Mouse (Mus musculus) liver, embryonic 15.5 days (tissue): ENCODE data around the gene Kcnh4. TPM values are rescaled to one million over a fixed set of nuclear protein-coding genes. Genes with fewer than 3 reads are reported as not detected.

Experiments
- ATAC-seq: fragments of 200-750 bp; cut with Nextera tagmentation; 2 replicates; pipeline ENCODE4 v1.8.0; 2017; ENCODE audit warnings: moderate number of reproducible peaks, mild to moderate bottlenecking, moderate library complexity; ENCODE audit not compliant: insufficient read depth
- H3K27ac ChIP-seq: fragments of 300-500 bp; sonication (generic); replicated peaks from 2 replicates; pipeline ENCODE4 v1.5.1; 2015; ENCODE audit warnings: mild to moderate bottlenecking, inconsistent platforms
- H3K27me3 ChIP-seq: fragments of 300-500 bp; sonication (generic); 2 replicates; pipeline ENCODE4 v1.6.1; 2015; ENCODE audit warnings: mild to moderate bottlenecking, inconsistent platforms
- H3K36me3 ChIP-seq: fragments of 300-500 bp; sonication (generic); replicated peaks from 2 replicates; pipeline ENCODE4 v1.6.1; 2015; ENCODE audit warnings: moderate library complexity, mild to moderate bottlenecking, inconsistent platforms
- H3K4me1 ChIP-seq: fragments of 300-500 bp; sonication (generic); replicated peaks from 2 replicates; pipeline ENCODE4 v1.6.1; 2015; ENCODE audit warnings: inconsistent platforms
- H3K4me2 ChIP-seq: fragments of 300-500 bp; sonication (generic); 2 replicates; pipeline ENCODE4 v1.6.1; 2015; ENCODE audit warnings: moderate library complexity, mild to moderate bottlenecking, inconsistent platforms
- H3K4me3 ChIP-seq: fragments of 300-500 bp; sonication (generic); replicated peaks from 2 replicates; pipeline ENCODE4 v1.5.1; 2015; ENCODE audit warnings: mild to moderate bottlenecking, inconsistent platforms
- H3K9ac ChIP-seq: fragments of 300-500 bp; sonication (generic); 2 replicates; pipeline ENCODE4 v1.6.1; 2015; ENCODE audit warnings: moderate library complexity, mild to moderate bottlenecking, inconsistent platforms
- H3K9me3 ChIP-seq: fragments of 300-500 bp; sonication (generic); replicated peaks from 2 replicates; pipeline ENCODE4 v1.6.1; 2016; ENCODE audit warnings: inconsistent platforms
- WGBS: fragments of 180-500 bp; shearing (Covaris S2); methylation state at CpG from one replicate; pipeline ENCODE4 v1.1.7; 2015; ENCODE audit warnings: mixed read lengths; ENCODE audit not compliant: insufficient replicate concordance; 5-methylcytosine and 5-hydroxymethylcytosine counted together
- polyA plus RNA-seq: library from polyadenylated mRNA; unstranded; fragments of >200 nt; fragmentation: Nextera tagmentation; extraction: Ambion mirVana; gene quantifications from 2 replicates; pipeline ENCODE4 v1.2.1, GENCODE M21; 2015

Kcnh4 gene
- polyA plus RNA-seq, 1 experiment from 2014 or later: not detected

GRCm38 (mm10) chr11:100690389-100690788 lies 69.4 kb downstream of the Kcnh4 start:
- no peak overlapping the region for H3K9ac ChIP-seq
- peaks cover 6% of the 10 kb centered on the region; the same call in 1 of the 2 replicates for H3K4me1 ChIP-seq
- H3K4me3 ChIP-seq: no peak overlapping the region
- peaks cover 43% of the 10 kb centered on the region for H3K27me3 ChIP-seq
- H3K9me3 ChIP-seq: no peaks in the 10 kb centered on the region
- H3K4me2 ChIP-seq: no peak overlapping the region
- ATAC-seq: no peak
- H3K27ac ChIP-seq: no peak overlapping the region
- H3K36me3 ChIP-seq: no peaks in the 10 kb centered on the region
- WGBS: 64% methylated on average over 7 of the region's 7 CpGs

Other genes starting within 250 kb of the Kcnh4 start
- 103 and 111 TPM in 2 replicates for gene Acly, start 231.9 kb downstream of the Kcnh4 start, polyA plus RNA-seq
- gene Ttc25, start 214.3 kb downstream of the Kcnh4 start, polyA plus RNA-seq: 0.07 and 0.14 TPM in 2 replicates
- 14.2 and 15.1 TPM in 2 replicates for gene Cnp, start 185.0 kb downstream of the Kcnh4 start, polyA plus RNA-seq
- gene Nkiras2, start 140.7 kb downstream of the Kcnh4 start, polyA plus RNA-seq: 18.8 and 19.2 TPM in 2 replicates
- gene Dnajc7, start 139.8 kb downstream of the Kcnh4 start, polyA plus RNA-seq: 61.0 and 66.8 TPM in 2 replicates
- gene Zfp385c, start 67.5 kb downstream of the Kcnh4 start, polyA plus RNA-seq: not detected in 2 replicates
- gene Dhx58, start 55.7 kb downstream of the Kcnh4 start, polyA plus RNA-seq: 2.7 and 2.8 TPM in 2 replicates
- 13.2 and 14.1 TPM in 2 replicates for gene Kat2a, start 47.5 kb downstream of the Kcnh4 start, polyA plus RNA-seq
- gene Hspb9, start 46.1 kb downstream of the Kcnh4 start, polyA plus RNA-seq: 0.24 TPM in 1 of 2 replicates, not detected in the other
- gene Rab5c, start 21.7 kb downstream of the Kcnh4 start, polyA plus RNA-seq: 19.2 and 20.2 TPM in 2 replicates
- not detected in 2 replicates for gene Hcrt, start 3.0 kb upstream of the Kcnh4 start, polyA plus RNA-seq
- 1.5 and 1.9 TPM in 2 replicates for gene Ghdc, start 11.0 kb upstream of the Kcnh4 start, polyA plus RNA-seq
- gene Stat5b, start 90.8 kb upstream of the Kcnh4 start, polyA plus RNA-seq: 20.6 and 22.5 TPM in 2 replicates
- gene Stat5a, start 99.4 kb upstream of the Kcnh4 start, polyA plus RNA-seq: 8.2 and 8.7 TPM in 2 replicates
- 35.5 and 40.0 TPM in 2 replicates for gene Stat3, start 179.6 kb upstream of the Kcnh4 start, polyA plus RNA-seq
- gene Cavin1, start 210.9 kb upstream of the Kcnh4 start, polyA plus RNA-seq: 26.9 and 28.1 TPM in 2 replicates
- gene Atp6v0a1, start 249.5 kb upstream of the Kcnh4 start, polyA plus RNA-seq: 45.3 and 47.1 TPM in 2 replicates